Mouse (Mus musculus) myocyte (in vitro differentiated cells): ENCODE measurements at regions not wholly inside any gene's neighbourhood (a gene's known extent, or its start where the extent isn't known, plus 50 kb on each side); places are given as distances from the start of the nearest gene placed in this dataset.

ENCODE experiments used
- CEBPB ChIP-seq: IDR thresholded peaks from 2 replicates; pipeline ENCODE4 v1.6.1; 2011; ENCODE audit warnings: mild to moderate bottlenecking, moderate library complexity; ENCODE audit not compliant: poor library complexity, insufficient read depth, severe bottlenecking
- E2F4 ChIP-seq: IDR thresholded peaks from one replicate; pipeline ENCODE4 v1.6.1; 2011; ENCODE audit warnings: mild to moderate bottlenecking, control low read depth, moderate library complexity; ENCODE audit not compliant: insufficient read depth
- MAX ChIP-seq: IDR thresholded peaks from one replicate; pipeline ENCODE4 v1.6.1; 2011; ENCODE audit warnings: low read depth, mild to moderate bottlenecking, control low read depth
- MYOD1 ChIP-seq, 3 experiments: IDR thresholded peaks; one replicate each; pipeline ENCODE4 v1.6.1; 2011; ENCODE audit warnings: control low read depth in 2 of 3, low read depth in 2 of 3, mild to moderate bottlenecking in 2 of 3, moderate library complexity in 1 of 3; ENCODE audit not compliant: insufficient read length in 2 of 3, control insufficient read depth in 1 of 3
- MYOG ChIP-seq, 3 experiments: IDR thresholded peaks; one replicate each; pipeline ENCODE4 v1.6.1; 2011; ENCODE audit warnings: control low read depth in 2 of 3, low read depth in 2 of 3, mild to moderate bottlenecking in 2 of 3; ENCODE audit not compliant: insufficient read length in 2 of 3, control insufficient read depth in 1 of 3, insufficient read depth in 1 of 3
- POLR2A ChIP-seq: IDR thresholded peaks from one replicate; pipeline ENCODE4 v1.6.1; 2011; ENCODE audit warnings: low read depth, mild to moderate bottlenecking, control low read depth, moderate library complexity; ENCODE audit not compliant: insufficient read length
- POLR2AphosphoS2 ChIP-seq: IDR thresholded peaks from one replicate; pipeline ENCODE4 v1.6.1; 2011; ENCODE audit warnings: low read depth, control low read depth; ENCODE audit not compliant: insufficient read length
- REST ChIP-seq: IDR thresholded peaks from one replicate; pipeline ENCODE4 v1.6.1; 2011; ENCODE audit warnings: mild to moderate bottlenecking, control low read depth, moderate library complexity; ENCODE audit not compliant: insufficient read depth, insufficient read length
- TCF12 ChIP-seq: IDR thresholded peaks from one replicate; pipeline ENCODE4 v1.6.1; 2011; ENCODE audit warnings: mild to moderate bottlenecking, control low read depth; ENCODE audit not compliant: poor library complexity, insufficient read depth, severe bottlenecking
- TCF3 ChIP-seq: IDR thresholded peaks from one replicate; pipeline ENCODE4 v1.6.1; 2011; ENCODE audit warnings: low read depth, control low read depth; ENCODE audit not compliant: insufficient read length
- USF1 ChIP-seq: IDR thresholded peaks from one replicate; pipeline ENCODE4 v1.6.1; 2011; ENCODE audit warnings: low read depth, mild to moderate bottlenecking, control low read depth, moderate library complexity

DNA sequence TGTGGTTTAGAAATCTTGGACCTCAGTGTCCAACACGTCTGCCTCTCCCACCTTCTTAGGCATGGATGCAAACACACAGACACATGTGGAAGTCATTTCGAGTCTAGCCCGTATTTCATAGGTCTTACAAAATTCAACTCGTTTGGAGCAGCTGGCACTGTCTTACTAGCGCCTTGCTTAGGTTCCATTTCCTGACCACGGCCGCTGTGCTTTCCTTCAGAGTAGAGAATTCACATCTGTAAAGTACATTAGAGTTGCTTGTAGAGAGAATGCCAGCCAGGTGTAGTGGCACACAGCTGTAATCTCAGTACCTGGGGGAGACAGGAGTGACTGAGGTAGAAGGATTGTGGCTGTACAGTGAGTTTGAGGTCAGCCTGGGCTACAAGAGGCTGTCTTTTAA, 346.6 kb downstream of the Zfp706 start:
- TF ChIP-seq POLR2A (no peak), POLR2AphosphoS2 (no peak), USF1 (no peak), CEBPB (no peak), MAX (no peak), TCF12 (no peak), E2F4 (no peak), MYOD1 (IDR thresholded peaks at IDR 0.05; ENCODE audit: control insufficient read depth in 1 of 3, insufficient read length in 2 of 3, low read depth in 2 of 3) (no peak), TCF3 (no peak), REST (no peak), MYOG (IDR thresholded peaks at IDR 0.05; ENCODE audit: control insufficient read depth in 1 of 3, insufficient read depth in 1 of 3, insufficient read length in 2 of 3, low read depth in 2 of 3) (no peak)
